In genomic region chr2:104579784-104580446, GRCm38 (mm10) we compare ENCODE assay signal across 22 mouse cellular contexts. TPM values are rescaled to one million over a fixed set of nuclear protein-coding genes. Genes with fewer than 3 reads are reported as not detected.
A peak's percentile ranks its signal among the peaks of the same experiment; 100 is the strongest.
DNase-seq lines count a peak whose midpoint lies in the region; ATAC-seq lines count a peak whose summit lies in the region.
"Had no signal": no experiment of that assay in that cellular context is flagged by ENCODE, and none has a peak within 500 bp of the region (broad histone marks: within the 10 kb centered on the region; RNA-seq: fewer than 3 reads in every experiment).

No protein-coding gene starts in this region.

- no peaks in the 10 kb centered on the region for H3K27me3 ChIP-seq in limb, embryonic 12.5 days
- no peaks in the 10 kb centered on the region for H3K27me3 ChIP-seq in limb, embryonic 10.5 days (ENCODE audit: low read depth, poor library complexity, severe bottlenecking)
- H3K27me3 ChIP-seq in embryonic facial prominence, embryonic 14.5 days (replicated peaks; ENCODE audit: control insufficient read depth, insufficient read depth, low read length) = no peaks in the 10 kb centered on the region
- H3K27me3 ChIP-seq: CH12.LX; forebrain, embryonic 12.5 days; heart, embryonic 15.5 days; hindbrain, embryonic 15.5 days; neural tube, embryonic 15.5 days had no signal

- DNase-seq in heart, adult 11 months = peak; percentile 83
- DNase-seq in heart, adult 8-10 months (ENCODE audit: low spot score) = no peak
- no peak for DNase-seq in limb, embryonic 10.5 days (ENCODE audit: low spot score)
- DNase-seq in embryonic facial prominence, embryonic 14.5 days (ENCODE audit: low spot score) = no peak
- DNase-seq in skeletal muscle tissue, adult 2 months (ENCODE audit: low read depth, low spot score) = peak; percentile 29
- DNase-seq: adrenal gland, adult 2 months; B cell, adult 2 months; cerebellum, adult 11 months; cerebellum, adult 9-11 months; heart, adult 18-20 months; kidney, adult 8-10 months; lung, embryonic 14.5 days had no signal

- no peaks in the 10 kb centered on the region for H3K9me3 ChIP-seq in limb, embryonic 12.5 days
- H3K9me3 ChIP-seq in limb, embryonic 10.5 days (replicated peaks) = no peaks in the 10 kb centered on the region
- no peaks in the 10 kb centered on the region for H3K9me3 ChIP-seq in embryonic facial prominence, embryonic 14.5 days (ENCODE audit: control insufficient read depth, low read length)
- H3K9me3 ChIP-seq: forebrain, embryonic 12.5 days; heart, embryonic 15.5 days; hindbrain, embryonic 15.5 days; neural tube, embryonic 15.5 days had no signal

- 81% methylated on average over 7 of the region's 7 CpGs for WGBS in limb, embryonic 12.5 days
- 82% methylated on average over 7 of the region's 7 CpGs for WGBS in limb, embryonic 10.5 days
- WGBS in embryonic facial prominence, embryonic 14.5 days = 75% methylated on average over 7 of the region's 7 CpGs

- no peak overlapping the region for H3K9ac ChIP-seq in limb, embryonic 12.5 days (replicated peaks)
- H3K9ac ChIP-seq in embryonic facial prominence, embryonic 14.5 days (ENCODE audit: low read depth, low read length) = no peak overlapping the region
- H3K9ac ChIP-seq: forebrain, embryonic 12.5 days; heart, embryonic 15.5 days; hindbrain, embryonic 15.5 days; liver, embryonic 14.5 days; lung, embryonic 14.5 days; neural tube, embryonic 15.5 days had no signal

- no peaks in the 10 kb centered on the region for H3K4me1 ChIP-seq in limb, embryonic 12.5 days (replicated peaks)
- H3K4me1 ChIP-seq in limb, embryonic 10.5 days = no peaks in the 10 kb centered on the region
- no peaks in the 10 kb centered on the region for H3K4me1 ChIP-seq in embryonic facial prominence, embryonic 14.5 days (ENCODE audit: control insufficient read depth, insufficient read depth, low read length)
- H3K4me1 ChIP-seq: forebrain, embryonic 12.5 days; hindbrain, embryonic 15.5 days; neural tube, embryonic 15.5 days had no signal

- no peak overlapping the region for H3K4me2 ChIP-seq in limb, embryonic 12.5 days
- H3K4me2 ChIP-seq in embryonic facial prominence, embryonic 14.5 days (ENCODE audit: low read depth, low read length) = no peak overlapping the region
- H3K4me2 ChIP-seq: forebrain, embryonic 12.5 days; heart, embryonic 15.5 days; hindbrain, embryonic 15.5 days; lung, embryonic 14.5 days; midbrain, embryonic 11.5 days; neural tube, embryonic 15.5 days had no signal

- no peak overlapping the region for H3K4me3 ChIP-seq in limb, embryonic 12.5 days (replicated peaks)
- H3K4me3 ChIP-seq in limb, embryonic 10.5 days = no peak overlapping the region
- H3K4me3 ChIP-seq in embryonic facial prominence, embryonic 14.5 days (ENCODE audit: low read depth, low read length) = no peak overlapping the region
- H3K4me3 ChIP-seq: forebrain, embryonic 12.5 days; heart, embryonic 15.5 days; hindbrain, embryonic 15.5 days; left cerebral cortex, adult 2 months; neural tube, embryonic 15.5 days had no signal

- no peak overlapping the region for H3K27ac ChIP-seq in limb, embryonic 12.5 days
- H3K27ac ChIP-seq in limb, embryonic 10.5 days = no peak overlapping the region
- no peak overlapping the region for H3K27ac ChIP-seq in embryonic facial prominence, embryonic 14.5 days (replicated peaks; ENCODE audit: low read depth, low read length)
- H3K27ac ChIP-seq: forebrain, embryonic 12.5 days; heart, embryonic 15.5 days; hindbrain, embryonic 15.5 days; left cerebral cortex, adult 2 months; liver, embryonic 14.5 days; neural tube, embryonic 15.5 days had no signal

- H3K36me3 ChIP-seq in limb, embryonic 12.5 days = no peaks in the 10 kb centered on the region
- no peaks in the 10 kb centered on the region for H3K36me3 ChIP-seq in limb, embryonic 10.5 days
- no peaks in the 10 kb centered on the region for H3K36me3 ChIP-seq in embryonic facial prominence, embryonic 14.5 days (ENCODE audit: control insufficient read depth, insufficient read depth, low read length)
- H3K36me3 ChIP-seq: forebrain, embryonic 12.5 days; heart, embryonic 15.5 days; hindbrain, embryonic 15.5 days; neural tube, embryonic 15.5 days had no signal

- ATAC-seq in limb, embryonic 12.5 days (ENCODE audit: insufficient number of reproducible peaks, insufficient read depth, low FRiP score, low TSS enrichment, low read depth) = peak; percentile 52; the same call in 1 of the 2 replicates
- 0 out of 2 replicates have a peak, but pooled peaks have one; percentile 26 for ATAC-seq in embryonic facial prominence, embryonic 14.5 days (ENCODE audit: low read depth)
- no peak for ATAC-seq in megakaryocyte, adult 5-6 weeks (ENCODE audit: poor library complexity, severe bottlenecking)

RNA-seq across cellular contexts. Expression of gene Cstf3, which starts 10.4 kb away (rescaled TPM):
- total RNA-seq in heart, adult 8-10 months (2022) = 10 to 100 TPM in 3 of 4 experiments, 1 to 10 TPM in 1; 8.9 to 15.3 (median 12.2) TPM
- 100 and 107 TPM in 2 replicates for polyA plus RNA-seq in limb, embryonic 12.5 days (2016; fragmentation: Nextera tagmentation; extraction: Ambion mirVana)
- 84.5 and 95.8 TPM in 2 replicates for polyA plus RNA-seq in limb, embryonic 10.5 days (2016; fragmentation: Nextera tagmentation; extraction: Ambion mirVana)
- polyA plus RNA-seq in embryonic facial prominence, embryonic 14.5 days (2014; fragmentation: Nextera tagmentation; extraction: Ambion mirVana) = 47.3 and 54.7 TPM in 2 replicates
- total RNA-seq in megakaryocyte, adult 5-6 weeks (2015) = 32.8 and 34.0 TPM in 2 replicates
- 16.0 and 21.5 TPM in 2 replicates for total RNA-seq in megakaryocyte, adult 5-6 weeks (2017)

Comparison
In these comparisons a context has a peak if more than half of its experiments do, and no peak if none do; other contexts are left out.
1. DNase-seq: peak in heart, adult 11 months (single experiment) and skeletal muscle tissue, adult 2 months (single experiment); none in heart, adult 8-10 months (single experiment), limb, embryonic 10.5 days (single experiment) and embryonic facial prominence, embryonic 14.5 days (single experiment).